Mouse (Mus musculus) erythroblast, embryonic 14.5 days (primary cell): ENCODE results near the gene Gm5134.

Experiments used
- GATA1 ChIP-seq: IDR thresholded peaks from 2 replicates; pipeline ENCODE4 v1.6.1; 2012; ENCODE audit warnings: low read length, inconsistent platforms, mixed read lengths
- TAL1 ChIP-seq: IDR thresholded peaks from 3 replicates; pipeline ENCODE4 v1.6.1; 2012; ENCODE audit warnings: low read length, inconsistent platforms, mixed read lengths

GRCm38 (mm10) chr10:76034001-76034600 is 79.8 kb downstream of the Gm5134 start:
- TF ChIP-seq GATA1 = no peak
- TF ChIP-seq TAL1 = no peak
